Mouse (Mus musculus) urinary bladder, postnatal 4 days (tissue): Measurements from ENCODE around the gene Pno1.
A peak's percentile ranks its signal among the peaks of the same experiment; 100 is the strongest.
"Not testable (repeated sequence)": the region's sequence is repeated elsewhere in the genome, so short reads cannot be mapped to it uniquely, and the experiment has no call there.

Experiments used
- DNase-seq, 2 experiments: peaks; one replicate each; pipeline ENCODE4 v3.0.0; 2021 to 2022; ENCODE audit warnings: low spot score in 2 of 2

Gene Pno1

DNA sequence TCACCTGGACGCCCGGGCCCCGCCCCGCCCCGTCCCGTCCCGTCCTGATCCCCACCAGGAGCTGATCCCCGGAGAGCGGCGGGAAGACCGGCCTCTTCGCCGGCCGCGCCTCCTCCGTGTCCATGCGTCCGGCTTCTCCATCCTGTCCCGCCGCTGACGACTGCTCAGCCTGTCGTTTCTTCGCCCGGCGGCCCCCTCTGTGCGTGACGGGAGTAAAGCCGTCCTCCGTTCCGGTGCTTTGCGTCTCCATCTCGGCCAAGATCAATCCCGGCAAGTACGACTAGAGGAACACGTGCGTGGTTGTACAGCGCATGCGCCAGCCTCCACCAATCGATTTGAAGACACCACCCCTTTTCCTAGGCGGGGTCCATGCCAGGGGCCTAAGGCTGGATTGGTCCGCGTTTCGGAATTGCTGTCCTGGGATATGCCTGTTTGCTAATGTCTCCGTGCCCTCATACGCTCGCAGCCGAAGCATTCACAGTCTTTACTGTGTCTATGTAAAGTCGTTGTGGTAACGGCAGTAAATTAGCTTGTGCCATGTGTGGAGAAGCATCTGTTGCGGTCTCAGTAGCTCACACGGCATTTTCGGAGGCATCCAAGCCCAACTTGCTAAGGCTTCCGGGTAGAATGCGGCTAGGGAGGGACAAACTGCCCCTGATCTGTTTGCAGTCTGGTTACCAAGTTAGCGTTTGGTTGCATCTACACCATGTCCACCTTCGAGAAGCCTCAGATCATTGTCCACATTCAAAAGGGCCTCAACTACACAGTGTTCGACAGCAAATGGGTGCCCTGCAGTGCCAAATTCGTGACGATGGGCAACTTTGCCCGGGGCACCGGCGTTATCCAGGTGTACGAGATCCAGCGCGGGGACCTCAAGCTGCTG, at the start of gene Pno1:
Gene Pno1, minus strand, starts transcription at position 311 of the 883 bp plus-strand sequence.
- DNase-seq = peak; percentile 94

DNA sequence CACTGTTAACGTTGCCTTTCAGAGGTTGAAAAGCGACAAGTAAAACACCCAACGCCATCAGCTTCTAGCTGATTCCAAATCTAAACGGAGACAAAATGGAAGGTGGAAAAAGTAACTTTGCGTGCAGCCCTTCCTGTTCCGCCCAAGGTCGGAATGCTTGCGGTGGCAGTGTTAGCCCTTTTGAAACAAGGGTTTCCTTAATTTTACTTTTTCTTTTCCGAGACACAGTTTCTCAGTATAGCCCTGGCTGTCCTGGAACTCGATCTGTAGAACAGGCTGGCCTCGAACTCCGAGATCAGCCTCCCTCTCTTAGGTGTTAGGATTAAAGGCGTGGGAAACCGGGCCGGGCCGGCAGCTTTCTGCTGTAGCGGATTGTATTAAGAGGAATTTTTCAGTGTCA, 46.5 kb upstream of the Pno1 start:
- no peak for DNase-seq

DNA sequence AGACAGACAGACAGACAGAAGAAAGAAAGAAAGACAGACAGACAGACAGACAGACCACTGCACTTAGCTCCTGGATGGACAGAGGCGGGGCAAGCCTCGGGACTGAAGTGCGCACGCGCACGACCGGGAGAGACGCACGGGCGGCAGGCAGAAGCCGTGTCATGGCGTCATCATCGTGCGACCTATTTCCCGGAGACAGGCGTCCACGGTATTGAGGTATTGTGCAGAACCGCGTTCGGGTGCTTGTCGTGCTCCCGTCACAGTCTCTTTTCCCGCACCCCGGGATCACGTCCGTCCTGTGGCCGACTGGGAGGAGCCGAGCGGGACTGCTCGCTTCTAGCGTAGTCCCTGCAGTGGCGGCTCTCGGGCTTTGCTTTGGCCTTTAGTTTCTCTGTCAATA, 46.1 kb upstream of the Pno1 start, which contains the start of gene C1d:
Gene C1d, plus strand, starts transcription at position 137 of the 400 bp plus-strand sequence.
- peak; percentile 89 to 97 for DNase-seq

DNA sequence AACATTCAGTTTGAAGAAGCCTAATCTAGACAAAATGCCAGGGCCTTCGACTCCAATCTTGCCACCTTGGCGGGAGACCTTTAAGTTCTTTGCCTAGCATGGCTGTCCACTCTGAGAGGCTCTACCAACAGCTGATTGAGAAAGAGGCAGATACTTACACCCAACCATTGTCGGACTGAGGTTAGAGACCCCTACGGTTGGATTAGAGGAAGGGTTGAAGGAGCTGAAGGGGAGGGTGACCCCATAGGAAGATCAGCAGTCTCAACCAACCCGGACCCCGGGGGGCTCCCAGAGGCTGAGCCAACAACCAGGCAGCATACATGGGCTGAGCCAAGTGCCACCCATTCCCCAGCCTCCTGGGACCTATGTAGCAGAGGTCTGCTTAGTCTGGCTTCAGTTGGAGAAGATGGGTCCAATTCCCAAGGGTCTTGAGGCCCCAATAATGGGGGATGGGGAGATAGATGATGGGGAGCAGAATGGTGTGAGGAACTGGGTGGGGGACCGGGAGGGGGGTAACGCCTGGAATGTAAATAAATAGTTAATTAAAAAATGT, 45.5 kb upstream of the Pno1 start:
- no peak for DNase-seq

DNA sequence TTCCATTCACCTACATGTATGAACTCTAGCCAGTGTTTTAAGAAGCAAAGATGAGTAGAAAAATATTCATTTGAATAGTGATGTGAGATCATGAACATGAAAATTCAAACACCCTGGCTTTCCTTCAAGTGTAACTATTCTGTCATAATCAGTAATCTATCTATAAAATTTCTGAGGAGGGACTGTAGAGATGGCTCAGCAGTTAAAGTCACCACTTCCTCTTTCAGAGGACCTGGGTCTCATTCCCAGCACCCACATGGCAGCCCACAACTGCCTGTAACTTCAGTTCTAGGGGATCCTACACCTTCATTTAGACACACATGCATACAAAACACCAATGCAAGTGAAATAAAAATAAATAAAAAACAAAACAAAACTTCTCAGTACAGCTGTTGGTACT, 37.3 kb upstream of the Pno1 start:
- DNase-seq = no peak

DNA sequence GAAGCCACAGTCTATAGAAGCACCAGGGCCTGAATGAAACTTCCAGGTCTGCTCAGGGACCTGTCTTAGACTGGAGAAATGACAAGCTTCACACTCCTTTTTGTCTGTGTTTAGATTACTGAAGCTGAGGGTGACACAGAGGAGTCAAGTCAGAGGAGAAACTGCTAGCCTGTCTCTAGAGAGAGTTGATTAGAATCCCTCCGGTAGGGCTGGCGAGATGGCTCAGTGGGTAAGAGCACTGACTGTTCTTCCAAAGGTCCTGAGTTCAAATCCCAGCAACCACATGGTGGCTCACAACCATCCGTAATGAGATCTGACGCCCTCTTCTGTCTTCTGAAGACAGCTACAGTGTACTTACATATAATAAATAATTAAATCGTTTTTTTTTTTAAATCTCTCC, 27.2 kb upstream of the Pno1 start:
- DNase-seq = not testable (repeated sequence)

DNA sequence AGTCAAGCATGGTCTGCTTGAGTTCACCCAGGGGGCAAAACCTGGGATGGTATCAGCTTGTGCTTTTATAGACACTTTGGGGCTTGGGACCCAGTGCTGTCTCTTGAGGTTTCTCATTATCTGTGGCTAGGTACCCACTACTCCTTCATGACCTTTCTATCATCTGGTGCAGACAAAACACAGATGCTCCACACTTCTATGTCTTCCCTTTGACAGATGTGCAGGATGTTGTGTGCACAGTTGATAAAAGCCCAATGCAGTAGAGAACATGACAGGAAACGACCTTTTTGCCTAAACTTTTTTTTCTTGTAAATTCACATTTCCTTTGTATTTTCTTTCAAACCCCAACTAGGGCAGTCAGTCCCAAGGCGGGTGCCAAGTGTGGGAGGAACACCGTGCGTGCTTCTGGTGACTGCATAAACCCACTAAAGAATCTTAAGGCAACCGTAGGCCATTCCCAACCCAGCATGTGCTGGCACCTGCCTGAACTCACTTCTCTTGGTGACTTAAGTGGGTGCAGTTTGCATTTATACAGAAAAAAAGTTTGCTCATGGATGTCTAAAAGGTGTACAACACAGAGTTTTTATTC, 25.2 kb upstream of the Pno1 start:
- no peak for DNase-seq

DNA sequence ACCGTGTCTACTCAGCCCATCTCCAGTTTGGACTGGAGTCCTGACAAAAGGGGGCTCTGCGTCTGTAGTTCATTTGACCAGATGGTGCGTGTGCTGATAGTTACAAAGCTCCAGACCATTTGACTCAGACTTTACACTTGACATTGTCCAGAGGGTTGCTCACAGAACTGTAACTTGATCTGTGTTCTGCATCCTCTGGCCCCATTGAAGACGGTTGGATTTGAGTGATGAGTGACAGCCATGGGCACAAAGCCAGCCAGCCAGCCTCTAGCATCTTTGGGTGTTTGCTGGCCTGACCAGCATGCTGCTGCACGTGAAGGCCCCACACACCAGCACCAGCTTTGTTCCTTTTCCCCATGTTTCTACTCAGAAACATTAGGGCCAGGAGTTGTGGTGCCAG, 21.4 kb upstream of the Pno1 start:
- DNase-seq = no peak

DNA sequence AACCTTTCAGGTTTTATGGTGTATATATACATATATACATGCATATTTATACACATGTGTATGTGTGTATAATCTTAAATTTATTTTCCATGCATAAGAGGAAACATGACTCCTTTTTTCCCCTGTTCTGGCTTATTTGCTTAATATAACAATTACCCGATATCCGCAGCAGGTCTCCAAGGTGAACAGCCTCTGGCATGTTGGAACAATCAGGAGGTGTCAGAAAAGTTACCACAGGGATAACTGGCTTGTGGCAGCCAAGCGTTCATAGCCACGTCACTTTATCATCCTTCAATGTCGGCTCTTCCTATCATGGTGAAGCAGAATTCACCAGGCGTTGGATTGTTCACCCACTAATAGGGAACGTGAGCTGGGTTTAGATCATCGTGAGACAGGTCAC, 9.8 kb upstream of the Pno1 start:
- no peak for DNase-seq

DNA sequence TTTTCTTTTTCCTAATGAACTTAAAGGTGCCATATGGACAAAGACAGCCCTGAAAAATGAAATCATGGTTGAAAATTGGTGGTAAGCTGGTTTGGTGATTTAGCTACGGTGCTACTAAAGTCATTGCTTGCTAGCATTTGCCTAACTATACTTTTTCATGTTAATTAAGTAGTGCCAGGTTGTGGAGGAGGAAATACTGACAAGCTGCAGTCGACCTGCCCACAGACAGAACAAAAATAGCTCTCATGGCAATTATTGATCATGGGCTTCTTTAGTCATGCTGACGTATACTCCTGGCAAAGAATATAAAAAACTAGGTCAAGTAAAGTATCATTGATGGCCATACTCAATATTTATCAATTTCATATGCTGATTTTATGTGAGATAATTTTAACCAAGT, 4.1 kb upstream of the Pno1 start:
- DNase-seq = no peak

DNA sequence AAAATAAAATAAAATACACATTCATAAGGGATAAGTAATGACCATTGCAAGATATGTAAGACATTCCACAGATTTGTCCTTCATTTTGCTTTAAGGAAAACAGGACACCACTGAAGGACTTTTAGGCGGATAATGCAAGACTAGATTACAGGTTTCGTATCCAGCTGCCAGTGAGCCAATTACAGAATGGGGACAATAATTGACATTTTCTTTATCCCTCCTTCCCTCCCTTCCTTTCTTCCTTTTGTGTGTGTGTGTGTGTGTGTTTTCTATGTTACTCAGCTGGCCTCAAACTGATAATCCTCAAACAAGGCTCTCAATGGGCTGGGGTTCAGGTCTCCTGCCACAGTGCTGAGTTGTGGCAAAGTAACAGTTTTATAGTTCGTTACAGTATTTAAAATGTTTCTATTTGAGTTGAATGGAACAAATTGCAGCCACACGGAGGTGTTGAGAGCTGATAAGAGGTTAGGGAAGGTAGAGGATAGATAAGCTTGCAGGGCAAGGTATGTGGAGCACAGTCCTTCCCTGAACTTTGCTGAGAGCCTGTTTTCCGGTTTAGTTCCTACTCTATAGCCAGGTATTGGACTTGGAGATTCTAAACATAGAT, 1.6 kb upstream of the Pno1 start:
- no peak for DNase-seq

DNA sequence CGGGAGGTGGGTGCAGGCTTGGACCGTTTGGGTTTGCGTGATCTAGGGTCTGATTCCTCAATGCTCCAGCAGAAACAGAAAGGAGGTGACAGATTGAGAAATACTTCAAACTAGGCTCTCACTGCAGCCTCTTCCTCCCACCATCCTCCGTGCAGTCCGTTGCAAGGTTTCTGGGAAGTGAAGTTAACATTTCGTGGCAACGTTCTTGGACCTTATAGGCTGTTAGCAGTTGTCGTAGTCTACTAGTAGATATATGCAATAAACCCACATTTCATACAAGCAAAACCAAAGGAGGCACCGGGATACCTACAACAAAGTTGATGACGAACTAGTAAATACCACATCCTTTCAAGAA, 750 bp upstream of the Pno1 start:
- DNase-seq = no peak

DNA sequence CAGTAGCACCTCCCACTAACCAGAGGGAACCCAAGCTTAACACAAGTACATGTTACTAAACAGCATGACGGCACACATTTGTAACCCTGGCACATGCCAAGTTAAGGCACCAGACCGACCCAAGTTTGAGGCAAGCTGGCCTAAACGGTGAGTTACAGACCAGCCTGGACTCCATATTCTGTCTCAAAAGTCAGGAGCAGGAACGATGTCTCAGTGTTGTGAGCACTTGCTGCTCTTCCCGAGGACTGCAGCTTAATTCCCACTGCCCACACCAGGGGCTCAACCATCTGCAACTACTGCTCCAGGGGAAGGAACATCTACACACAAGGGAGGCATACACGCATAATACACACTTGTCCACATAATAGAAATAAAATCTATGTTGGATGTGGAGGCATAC, 8.9 kb downstream of the Pno1 start:
- no peak for DNase-seq

DNA sequence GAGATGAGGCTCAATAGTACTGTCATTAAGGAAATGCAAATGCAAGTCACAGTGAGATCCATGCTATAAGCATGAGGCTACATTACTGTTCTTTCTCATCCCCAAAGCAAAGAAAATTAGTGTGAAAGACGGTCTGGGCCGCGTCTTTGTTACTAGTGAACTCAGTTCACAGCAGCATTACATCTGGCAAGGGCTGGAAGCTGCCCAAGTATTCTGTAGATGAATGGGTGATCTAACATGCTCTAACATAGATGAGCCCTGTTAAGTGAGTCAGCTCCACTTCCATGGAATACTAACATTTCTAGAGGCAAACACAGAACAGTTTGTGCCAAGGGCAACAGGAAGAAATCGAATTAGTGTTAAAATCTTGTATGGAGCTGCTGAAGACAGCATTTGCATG, 10.4 kb downstream of the Pno1 start:
- no peak for DNase-seq

DNA sequence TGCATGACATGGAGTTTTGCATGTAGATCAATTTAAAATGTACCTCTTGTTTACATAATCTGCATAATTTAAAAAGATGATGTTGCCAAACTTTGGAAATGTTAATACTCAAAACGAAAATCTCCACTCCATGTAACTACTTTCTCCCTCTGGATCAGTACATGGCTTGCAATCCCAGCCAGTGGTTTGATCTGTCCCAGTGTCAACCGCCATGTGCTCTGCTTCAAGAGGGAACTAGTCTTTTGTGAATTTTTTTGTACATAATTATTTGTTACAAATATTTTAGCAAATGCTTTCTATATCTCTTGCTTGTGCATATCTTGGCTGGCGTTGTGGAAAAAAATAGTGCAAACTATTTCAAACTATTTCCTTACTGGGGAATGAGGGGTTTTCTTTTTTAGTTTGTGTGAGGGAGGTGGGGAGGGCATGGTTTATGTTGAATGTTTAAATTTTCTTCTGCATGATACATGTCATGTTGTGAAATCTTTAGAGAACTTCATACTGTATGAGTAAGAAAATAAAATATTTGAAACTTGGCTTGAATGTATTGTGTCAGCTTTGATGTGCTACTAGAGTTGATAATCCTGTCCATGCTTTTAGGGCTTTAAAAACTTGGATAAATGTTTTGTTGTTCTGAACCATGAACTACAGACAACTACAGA, 11.4 kb downstream of the Pno1 start:
- no peak for DNase-seq

DNA sequence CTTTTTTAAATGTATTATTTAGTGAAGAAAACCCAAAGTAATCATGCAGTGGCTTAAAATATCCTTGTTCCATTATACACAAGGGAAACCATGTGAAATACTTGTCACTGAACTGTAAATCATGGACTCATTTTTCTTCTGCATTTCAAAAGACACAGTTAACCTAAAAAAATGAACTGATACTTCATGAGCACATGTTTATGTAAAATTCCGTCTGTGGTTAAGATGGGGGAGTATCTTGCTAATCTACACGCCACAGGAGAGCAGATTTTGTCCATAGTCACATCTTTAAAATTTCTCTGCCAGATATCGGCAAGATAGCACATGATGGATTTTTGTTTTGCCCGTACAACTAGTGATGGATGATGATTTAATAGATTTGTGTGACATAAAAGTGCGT, 12.2 kb downstream of the Pno1 start:
- no peak for DNase-seq

DNA sequence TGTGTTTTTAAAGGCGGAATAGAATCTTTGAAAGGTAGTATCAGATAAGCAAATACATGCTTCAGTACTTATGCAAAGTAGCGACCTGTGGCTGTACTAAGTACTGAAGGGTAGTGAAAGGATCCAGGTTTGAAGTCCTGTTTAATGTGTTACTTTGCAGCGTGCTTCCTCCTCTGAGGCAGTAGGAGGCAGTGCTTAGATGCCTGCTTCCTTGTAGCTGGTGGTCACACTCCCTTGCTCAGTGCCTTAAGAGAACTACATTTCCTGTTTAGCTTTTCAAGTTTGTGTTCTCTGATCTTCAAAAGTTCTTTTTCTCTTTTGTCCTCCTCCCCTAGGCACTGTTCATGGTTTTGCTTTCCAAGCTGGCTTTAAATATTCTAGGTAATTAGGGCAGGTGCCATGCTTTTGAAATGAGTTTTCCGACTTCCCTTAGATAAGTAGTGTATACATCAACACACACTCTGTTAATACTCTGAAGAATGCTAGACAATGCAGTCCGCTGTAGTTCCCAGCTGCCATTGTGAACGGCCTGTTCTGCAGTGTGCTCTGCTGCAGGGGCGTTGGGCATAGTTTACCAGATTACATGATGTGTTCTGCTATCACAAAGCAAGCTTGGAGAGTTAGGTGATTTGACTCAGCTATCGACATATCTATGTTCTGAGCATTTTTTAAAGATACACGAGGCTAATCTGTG, 19.1 kb downstream of the Pno1 start:
- no peak for DNase-seq

DNA sequence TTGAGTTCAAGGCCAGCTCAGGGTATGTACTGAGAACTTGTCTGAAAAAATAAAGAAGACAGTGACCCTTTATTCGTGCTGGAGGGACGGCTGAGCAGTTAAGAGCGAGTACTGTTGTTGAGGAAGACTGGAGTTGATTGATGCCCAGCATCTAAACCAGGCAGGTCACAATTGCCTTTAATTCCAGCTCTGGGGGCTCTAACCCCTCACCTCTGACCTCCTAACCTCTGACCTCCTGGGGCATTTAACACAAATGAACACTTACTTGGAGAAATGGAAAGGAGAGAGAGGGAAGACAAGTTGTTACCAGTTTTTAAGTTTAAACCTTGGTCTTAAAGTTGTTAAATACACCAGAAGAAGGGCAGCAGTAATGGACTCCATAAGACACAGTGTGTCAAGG, 22.6 kb downstream of the Pno1 start:
- DNase-seq = no peak

DNA sequence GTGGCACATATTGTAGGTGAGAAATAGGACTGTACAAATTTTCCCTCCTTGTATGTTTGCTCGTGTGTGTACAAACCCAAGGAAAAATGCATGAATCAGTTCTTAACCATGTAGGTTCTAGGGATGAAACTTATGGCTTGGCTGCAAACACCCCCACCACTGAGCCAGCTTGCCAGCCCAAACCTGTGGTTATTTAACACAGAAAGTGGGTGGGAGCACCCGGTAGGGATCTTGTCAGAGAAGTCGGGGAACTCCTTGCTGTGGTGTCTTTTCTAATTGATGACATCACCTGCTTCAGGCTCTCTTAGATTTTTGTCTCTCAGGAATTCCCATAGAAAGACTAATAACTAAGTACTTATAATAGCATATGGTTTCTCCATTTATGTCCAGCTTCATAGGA, 23.7 kb downstream of the Pno1 start:
- DNase-seq = no peak

DNA sequence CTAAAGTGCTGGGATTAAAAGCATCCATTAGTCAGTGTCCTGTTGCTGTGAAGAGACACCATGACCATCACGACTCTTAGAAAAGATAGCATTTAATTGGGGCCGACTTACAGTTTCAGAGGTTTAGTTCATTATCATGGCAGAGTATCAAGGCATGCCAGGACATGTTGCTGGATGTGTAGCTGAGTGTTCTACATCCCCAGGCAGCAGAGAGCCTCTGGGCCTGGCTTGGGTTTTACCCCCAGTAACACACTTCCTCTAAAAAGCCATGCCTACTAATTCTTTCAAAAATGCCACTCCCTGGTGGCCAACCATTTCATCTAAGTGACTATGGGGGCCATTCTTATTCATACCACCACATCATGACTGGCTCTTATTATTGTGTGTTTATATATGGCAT, 28.2 kb downstream of the Pno1 start:
- no peak for DNase-seq

DNA sequence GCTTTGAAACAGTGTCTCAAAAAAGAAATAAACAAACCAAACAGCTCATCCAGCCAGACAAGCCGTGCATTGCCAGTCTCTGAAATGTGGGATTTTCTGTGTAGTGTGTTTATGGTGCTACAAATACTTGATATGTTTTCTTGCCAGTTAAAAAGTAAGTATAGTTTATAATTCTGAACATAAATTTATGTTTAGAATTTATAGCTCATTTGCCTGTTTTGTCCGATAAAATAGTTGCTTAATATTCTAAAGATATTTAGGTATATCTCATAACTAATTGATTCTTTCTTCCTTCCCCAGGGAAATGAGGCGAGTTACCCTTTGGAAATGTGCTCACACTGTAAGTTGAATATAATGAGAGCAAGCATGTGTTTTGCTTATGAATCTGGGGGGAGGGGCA, 29.6 kb downstream of the Pno1 start, which contains the start of gene Wdr92:
Gene Wdr92, plus strand, starts transcription at position 301 of the 400 bp plus-strand sequence.
- DNase-seq = no peak

DNA sequence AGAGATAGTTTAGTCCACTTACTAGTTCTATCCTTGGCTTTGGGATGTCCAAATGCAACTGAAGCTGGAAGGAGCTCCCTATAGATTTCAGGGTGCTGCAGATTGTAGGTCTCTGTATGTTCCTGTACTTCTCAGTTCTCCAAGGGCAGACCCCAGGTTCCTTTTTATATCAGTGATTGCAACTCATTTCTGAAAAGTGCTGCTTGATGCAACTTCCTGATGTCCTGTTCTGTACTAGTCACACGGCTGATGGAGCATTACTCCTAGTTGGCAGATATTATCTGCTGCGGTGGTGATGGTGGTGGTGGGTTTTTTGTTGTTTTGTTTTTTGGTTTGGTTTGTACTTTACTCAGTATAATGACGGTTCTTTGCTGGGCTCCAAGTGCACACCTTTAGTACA, 30.6 kb downstream of the Pno1 start:
- DNase-seq = no peak
